Mouse (Mus musculus) brain, embryonic 14.5 days (tissue): ENCODE data around the gene Olfr270. TPM values are rescaled to one million over a fixed set of nuclear protein-coding genes. Genes with fewer than 3 reads are reported as not detected.

Experiments
- DNase-seq: peaks from one replicate; pipeline ENCODE4 v3.0.0-alpha.2; 2011; ENCODE audit warnings: low read depth
- CTCF ChIP-seq: fragments of 200-500 bp; IDR thresholded peaks from 2 replicates; pipeline ENCODE4 v1.5.1; 2012; ENCODE audit warnings: inconsistent platforms, mild to moderate bottlenecking, moderate library complexity, borderline replicate concordance; ENCODE audit not compliant: insufficient read depth, insufficient read length; ENCODE audit errors: extremely low read depth
- POLR2A ChIP-seq: fragments of 200-500 bp; IDR thresholded peaks from 2 replicates; pipeline ENCODE4 v1.6.1; 2012; ENCODE audit warnings: mild to moderate bottlenecking, inconsistent platforms, borderline replicate concordance; ENCODE audit not compliant: poor library complexity, insufficient read depth, insufficient read length, severe bottlenecking; ENCODE audit errors: extremely low read depth
- polyA plus RNA-seq: library from polyadenylated mRNA; depleted of rRNA; stranded (reverse); fragments of >200 nt; gene quantifications from 2 replicates; pipeline ENCODE4 v1.2.3, GENCODE M21; 2012; rRNA removed

The Olfr270 gene
- not detected in 2 replicates for polyA plus RNA-seq

GRCm38 (mm10) chr4:52964247-52964646 lies at the start of gene Olfr270:
Gene Olfr270, plus strand, starts transcription at chr4:52964547.
- no peak for TF ChIP-seq CTCF
- TF ChIP-seq POLR2A: no peak
- no peak for DNase-seq

- no peak for DNase-seq
- no peak for TF ChIP-seq CTCF
- TF ChIP-seq POLR2A: no peak
Observed at GRCm38 (mm10) chr4:52916659-52917310, 47.6 kb upstream of the Olfr270 start.

GRCm38 (mm10) chr4:52917311-52917688 lies 47.0 kb upstream of the Olfr270 start:
- TF ChIP-seq POLR2A (no peak), CTCF (no peak)
- DNase-seq: no peak

- no peak for TF ChIP-seq POLR2A
- TF ChIP-seq CTCF: no peak
- no peak for DNase-seq
Observed at GRCm38 (mm10) chr4:52919078-52919477, 45.3 kb upstream of the Olfr270 start, which contains the start of gene Olfr272. Gene Olfr272, minus strand, starts transcription at chr4:52919178.

- TF ChIP-seq CTCF (no peak), POLR2A (no peak)
- no peak for DNase-seq
Observed at GRCm38 (mm10) chr4:52930480-52930879, 33.9 kb upstream of the Olfr270 start.

- TF ChIP-seq POLR2A (no peak), CTCF (no peak)
- no peak for DNase-seq
Observed at GRCm38 (mm10) chr4:52946665-52947064, 17.7 kb upstream of the Olfr270 start.

- no peak for TF ChIP-seq POLR2A
- no peak for TF ChIP-seq CTCF
- DNase-seq: no peak
Observed at GRCm38 (mm10) chr4:52949005-52949404, 15.3 kb upstream of the Olfr270 start.

GRCm38 (mm10) chr4:52958693-52959092 lies 5.7 kb upstream of the Olfr270 start:
- peak; percentile 87 for DNase-seq
- TF ChIP-seq CTCF (peak; percentile 60; the same call in 1 of the 2 replicates), POLR2A (no peak)

- TF ChIP-seq CTCF (peak; percentile 34; the same call in 1 of the 2 replicates), POLR2A (no peak)
Observed at GRCm38 (mm10) chr4:52985216-52985615, 20.9 kb downstream of the Olfr270 start.

GRCm38 (mm10) chr4:52986266-52986665 lies 21.9 kb downstream of the Olfr270 start:
- DNase-seq: peak; percentile 28
- TF ChIP-seq CTCF: no peak
- no peak for TF ChIP-seq POLR2A

More at GRCm38 (mm10) chr4:52985216-52985615, 20.9 kb downstream of the Olfr270 start:
- DNase-seq: peak; percentile 67

GRCm38 (mm10) chr4:52989248-52989647 lies 24.9 kb downstream of the Olfr270 start, which contains the start of gene Nipsnap3a:
Gene Nipsnap3a, plus strand, starts transcription at chr4:52989272.
- DNase-seq: peak; percentile 40
- TF ChIP-seq POLR2A: no peak
- no peak for TF ChIP-seq CTCF

GRCm38 (mm10) chr4:52999449-52999848 lies 35.1 kb downstream of the Olfr270 start:
- no peak for DNase-seq
- TF ChIP-seq CTCF: no peak
- no peak for TF ChIP-seq POLR2A

- no peak for TF ChIP-seq CTCF
- TF ChIP-seq POLR2A: no peak
- no peak for DNase-seq
Observed at GRCm38 (mm10) chr4:53000154-53000553, 35.8 kb downstream of the Olfr270 start.

GRCm38 (mm10) chr4:53009183-53009582 lies 44.8 kb downstream of the Olfr270 start:
- DNase-seq: peak; percentile 53
- no peak for TF ChIP-seq POLR2A
- no peak for TF ChIP-seq CTCF
